Mouse (Mus musculus): ENCODE results near the gene Nipal3. TPM values are rescaled to one million over a fixed set of nuclear protein-coding genes. Genes with fewer than 3 reads are reported as not detected.

The Nipal3 gene
- polyA plus RNA-seq, 1 experiment, result 5.9 TPM

GRCm38 (mm10) chr4:135493691-135494520 is 932 bp downstream of the Nipal3 start:
- Histone ChIP-seq H3K27me3 (ENCODE audit: control insufficient read depth) (no peaks in the 10 kb centered on the region), H3K9me3 (ENCODE audit: control insufficient read depth, low read length) (no peaks in the 10 kb centered on the region), H3K4me1 (ENCODE audit: control insufficient read depth) (peaks cover 41% of the 10 kb centered on the region), H3K36me3 (ENCODE audit: control insufficient read depth) (peaks cover 27% of the 10 kb centered on the region), H3K4me3 (replicated peaks) (peak overlapping the region; percentile 94)
- TF ChIP-seq GATA1 (IDR thresholded peaks at IDR 0.05; ENCODE audit: low read length), result no peak
- TF ChIP-seq TAL1 (IDR thresholded peaks at IDR 0.05; ENCODE audit: low read length), result no peak

DNA sequence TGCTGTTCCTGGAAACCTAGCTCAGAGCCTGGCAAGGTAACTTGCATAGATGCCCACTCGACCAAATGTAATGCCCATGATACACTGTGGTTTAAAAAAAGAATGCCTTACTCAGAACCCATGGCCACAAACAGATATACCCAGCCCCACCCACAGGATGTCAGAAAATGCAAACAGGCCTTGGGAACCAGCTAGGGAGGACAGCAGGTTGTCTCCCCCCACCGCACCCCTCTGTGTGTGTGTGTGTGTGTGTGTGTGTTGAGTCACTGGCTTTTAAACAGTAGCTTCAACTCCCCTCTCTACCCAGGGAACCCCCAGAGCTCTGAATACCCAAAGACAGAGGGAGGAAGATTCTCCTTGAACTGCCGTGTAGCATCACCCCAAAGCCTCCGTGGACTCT is 1.6 kb downstream of the Nipal3 start:
- no peaks in the 10 kb centered on the region for H3K27me3 ChIP-seq (ENCODE audit: control insufficient read depth)
- H3K36me3 ChIP-seq (ENCODE audit: control insufficient read depth), result peaks cover 33% of the 10 kb centered on the region
- H3K9me3 ChIP-seq (ENCODE audit: control insufficient read depth, low read length), result no peaks in the 10 kb centered on the region
- H3K4me1 ChIP-seq (ENCODE audit: control insufficient read depth), result peaks cover 35% of the 10 kb centered on the region
- TF ChIP-seq GATA1 (IDR thresholded peaks at IDR 0.05; ENCODE audit: low read length) (no peak), TAL1 (IDR thresholded peaks at IDR 0.05; ENCODE audit: low read length) (no peak)
- peak overlapping the region; percentile 94 for H3K4me3 ChIP-seq (replicated peaks)

DNA sequence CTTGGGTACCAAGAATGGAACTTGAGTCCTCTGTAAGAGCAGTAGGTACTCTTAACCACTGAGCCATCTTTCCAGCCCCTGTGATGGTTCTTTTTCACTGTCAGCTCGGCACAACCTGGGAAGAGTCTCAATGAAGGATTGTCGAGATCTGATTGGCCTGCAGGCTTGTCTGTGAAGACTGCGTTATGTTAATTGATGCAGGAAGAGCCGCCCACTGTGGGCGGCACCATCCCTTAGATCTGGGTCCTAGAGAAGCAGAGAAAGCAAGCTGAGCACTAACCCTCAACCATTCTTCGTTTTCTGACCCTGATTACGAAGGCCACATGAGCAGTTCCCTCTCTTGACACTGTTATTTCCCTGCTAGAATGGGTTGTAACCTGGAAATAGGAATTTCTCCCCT is 5.6 kb downstream of the Nipal3 start:
- Histone ChIP-seq H3K9me3 (ENCODE audit: control insufficient read depth, low read length) (no peaks in the 10 kb centered on the region), H3K4me1 (ENCODE audit: control insufficient read depth) (peaks cover 19% of the 10 kb centered on the region), H3K36me3 (ENCODE audit: control insufficient read depth) (peaks cover 40% of the 10 kb centered on the region), H3K27me3 (ENCODE audit: control insufficient read depth) (no peaks in the 10 kb centered on the region), H3K4me3 (replicated peaks) (no peak overlapping the region)
- TF ChIP-seq GATA1 (IDR thresholded peaks at IDR 0.05; ENCODE audit: low read length) (no peak), TAL1 (IDR thresholded peaks at IDR 0.05; ENCODE audit: low read length) (no peak)

DNA sequence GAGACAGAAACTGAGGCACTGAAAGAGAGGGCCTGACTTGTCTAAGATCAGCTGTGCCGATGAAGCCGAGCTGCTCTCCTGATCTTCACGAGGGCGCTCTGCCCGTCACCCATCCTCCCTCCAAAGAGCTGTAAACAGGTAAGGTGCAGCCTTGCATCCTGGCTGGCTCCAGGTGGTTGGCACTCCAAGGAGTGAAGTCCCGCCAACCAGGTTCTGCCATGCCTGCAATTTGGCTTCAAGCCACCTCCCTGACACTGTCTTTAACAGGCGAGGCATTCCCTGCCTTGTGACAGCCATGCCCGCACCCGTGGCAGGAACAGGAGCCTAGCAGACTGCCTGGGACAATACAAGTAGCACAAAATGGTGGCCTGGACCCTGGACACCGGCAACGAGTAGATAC is 8.5 kb downstream of the Nipal3 start:
- Histone ChIP-seq H3K27me3 (ENCODE audit: control insufficient read depth) (no peaks in the 10 kb centered on the region), H3K36me3 (ENCODE audit: control insufficient read depth) (peaks cover 46% of the 10 kb centered on the region), H3K9me3 (ENCODE audit: control insufficient read depth, low read length) (no peaks in the 10 kb centered on the region), H3K4me3 (replicated peaks) (no peak overlapping the region), H3K4me1 (ENCODE audit: control insufficient read depth) (peaks cover 4% of the 10 kb centered on the region)
- no peak for TF ChIP-seq TAL1 (IDR thresholded peaks at IDR 0.05; ENCODE audit: low read length)

- Histone ChIP-seq H3K4me3 (replicated peaks) (no peak overlapping the region), H3K27me3 (ENCODE audit: control insufficient read depth) (no peaks in the 10 kb centered on the region), H3K4me1 (ENCODE audit: control insufficient read depth) (peaks cover 17% of the 10 kb centered on the region), H3K9me3 (ENCODE audit: control insufficient read depth, low read length) (no peaks in the 10 kb centered on the region), H3K36me3 (ENCODE audit: control insufficient read depth) (peaks cover 43% of the 10 kb centered on the region)
- TF ChIP-seq TAL1 (IDR thresholded peaks at IDR 0.05; ENCODE audit: low read length) (no peak), GATA1 (IDR thresholded peaks at IDR 0.05; ENCODE audit: low read length) (no peak)
Measured at GRCm38 (mm10) chr4:135485086-135485485, 9.8 kb downstream of the Nipal3 start.

DNA sequence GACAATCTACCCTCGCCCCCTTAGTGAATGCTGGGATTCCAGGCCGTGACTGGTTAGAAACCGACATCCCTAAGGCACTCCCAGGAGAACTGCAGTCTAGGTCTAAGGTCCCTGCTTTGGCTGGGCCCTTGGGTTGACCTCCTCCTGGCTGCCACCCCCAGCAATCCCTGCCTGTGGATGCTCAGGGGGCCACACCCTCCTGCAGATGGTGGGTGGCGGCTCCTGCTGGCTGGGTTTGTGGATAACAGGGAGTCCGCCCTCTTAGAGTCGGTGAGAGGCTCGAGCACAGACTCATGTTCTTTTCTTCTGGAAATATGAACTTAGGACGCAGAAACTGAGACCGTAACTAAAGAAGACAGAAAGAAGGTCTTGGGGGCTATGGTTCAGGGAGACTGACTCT is 14.5 kb downstream of the Nipal3 start:
- no peak for TF ChIP-seq GATA1 (IDR thresholded peaks at IDR 0.05; ENCODE audit: low read length)
- no peak for TF ChIP-seq TAL1 (IDR thresholded peaks at IDR 0.05; ENCODE audit: low read length)
- H3K36me3 ChIP-seq (ENCODE audit: control insufficient read depth), result peaks cover 43% of the 10 kb centered on the region
- no peak overlapping the region for H3K4me3 ChIP-seq (replicated peaks)
- peaks cover 19% of the 10 kb centered on the region for H3K4me1 ChIP-seq (ENCODE audit: control insufficient read depth)
- H3K9me3 ChIP-seq (ENCODE audit: control insufficient read depth, low read length), result no peaks in the 10 kb centered on the region
- H3K27me3 ChIP-seq (ENCODE audit: control insufficient read depth), result no peaks in the 10 kb centered on the region

- Histone ChIP-seq H3K36me3 (ENCODE audit: control insufficient read depth) (peaks cover 57% of the 10 kb centered on the region), H3K4me3 (replicated peaks) (no peak overlapping the region), H3K27me3 (ENCODE audit: control insufficient read depth) (no peaks in the 10 kb centered on the region), H3K9me3 (ENCODE audit: control insufficient read depth, low read length) (no peaks in the 10 kb centered on the region), H3K4me1 (ENCODE audit: control insufficient read depth) (peaks cover 19% of the 10 kb centered on the region)
- TF ChIP-seq TAL1 (IDR thresholded peaks at IDR 0.05; ENCODE audit: low read length), result no peak
- no peak for TF ChIP-seq GATA1 (IDR thresholded peaks at IDR 0.05; ENCODE audit: low read length)
Measured at GRCm38 (mm10) chr4:135477851-135478250, 17.0 kb downstream of the Nipal3 start.

DNA sequence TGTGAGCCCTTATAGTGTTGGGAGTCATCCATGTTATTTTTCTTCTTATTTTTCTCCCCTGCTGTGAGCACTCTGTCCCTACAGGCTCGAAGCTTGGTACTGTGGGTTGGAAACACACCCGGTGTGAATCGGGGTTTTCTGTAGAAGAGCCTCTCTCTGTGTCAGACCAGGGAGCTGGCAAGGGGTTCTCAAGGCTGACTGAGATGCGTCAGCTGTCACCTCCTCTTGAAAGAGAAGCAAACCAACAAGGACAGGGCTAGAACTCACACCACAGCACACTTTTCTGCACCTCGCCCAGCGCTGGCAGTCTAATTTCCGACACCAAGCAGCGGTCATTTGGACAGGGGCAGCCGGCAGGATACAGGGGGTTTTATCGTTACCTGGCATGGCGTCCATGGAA is 31.4 kb downstream of the Nipal3 start:
- H3K4me1 ChIP-seq (ENCODE audit: control insufficient read depth), result no peaks in the 10 kb centered on the region
- no peaks in the 10 kb centered on the region for H3K27me3 ChIP-seq (ENCODE audit: control insufficient read depth)
- no peak overlapping the region for H3K4me3 ChIP-seq (replicated peaks)
- H3K9me3 ChIP-seq (ENCODE audit: control insufficient read depth, low read length), result no peaks in the 10 kb centered on the region
- H3K36me3 ChIP-seq (ENCODE audit: control insufficient read depth), result peaks cover 33% of the 10 kb centered on the region
- TF ChIP-seq TAL1 (IDR thresholded peaks at IDR 0.05; ENCODE audit: low read length), result no peak

DNA sequence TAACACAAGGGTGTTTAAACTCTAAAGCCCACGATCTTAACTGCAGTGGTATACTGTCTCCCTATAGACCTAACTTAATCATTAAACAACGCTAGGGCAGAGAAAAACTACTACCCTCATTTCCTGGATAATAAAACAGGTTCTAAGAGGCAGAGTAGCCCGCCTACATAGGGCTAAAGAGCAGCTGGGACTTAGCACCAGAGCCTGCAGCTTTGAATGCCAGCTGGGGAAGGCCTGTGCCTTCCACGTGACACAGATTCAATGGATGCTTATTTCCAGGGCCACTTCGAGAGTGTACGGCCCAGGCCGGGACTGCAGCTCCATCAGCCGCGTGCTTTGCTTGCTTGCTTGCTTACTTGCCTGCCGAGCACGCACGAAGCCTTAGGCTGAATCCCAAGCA is 41.3 kb downstream of the Nipal3 start:
- Histone ChIP-seq H3K36me3 (ENCODE audit: control insufficient read depth) (peaks cover 22% of the 10 kb centered on the region), H3K27me3 (ENCODE audit: control insufficient read depth) (no peaks in the 10 kb centered on the region), H3K9me3 (ENCODE audit: control insufficient read depth, low read length) (no peaks in the 10 kb centered on the region), H3K4me1 (ENCODE audit: control insufficient read depth) (no peaks in the 10 kb centered on the region), H3K4me3 (replicated peaks) (no peak overlapping the region)
- TF ChIP-seq GATA1 (IDR thresholded peaks at IDR 0.05; ENCODE audit: low read length) (no peak), TAL1 (IDR thresholded peaks at IDR 0.05; ENCODE audit: low read length) (no peak)

GRCm38 (mm10) chr4:135453164-135453563 is 41.7 kb downstream of the Nipal3 start:
- TF ChIP-seq GATA1 (IDR thresholded peaks at IDR 0.05; ENCODE audit: low read length) (no peak), TAL1 (IDR thresholded peaks at IDR 0.05; ENCODE audit: low read length) (no peak)
- Histone ChIP-seq H3K9me3 (ENCODE audit: control insufficient read depth, low read length) (no peaks in the 10 kb centered on the region), H3K4me3 (replicated peaks) (no peak overlapping the region), H3K27me3 (ENCODE audit: control insufficient read depth) (no peaks in the 10 kb centered on the region), H3K4me1 (ENCODE audit: control insufficient read depth) (no peaks in the 10 kb centered on the region), H3K36me3 (ENCODE audit: control insufficient read depth) (peaks cover 22% of the 10 kb centered on the region)

All from erythroblast, embryonic 14.5 days (primary cell).